Mouse (Mus musculus): Measurements from ENCODE around the gene Gdf2.

The Gdf2 gene

DNA sequence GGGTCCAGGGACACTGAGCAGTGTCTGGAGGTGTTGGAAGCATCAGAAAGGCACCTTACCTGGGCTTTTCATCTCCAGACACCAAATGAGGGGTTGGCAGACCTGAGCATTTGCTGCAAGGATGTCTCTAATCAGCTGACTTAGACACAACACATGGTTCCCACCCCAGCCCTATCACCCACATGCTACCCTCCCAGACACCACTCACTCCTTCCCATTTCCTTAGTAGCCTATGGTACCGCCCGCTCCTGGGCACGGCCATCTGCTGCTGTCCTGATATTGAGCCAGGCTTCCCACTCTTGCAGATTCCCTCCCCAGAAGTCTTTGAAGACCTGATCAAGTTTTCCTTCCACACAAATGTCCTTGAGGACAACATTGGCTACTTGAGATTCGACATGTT is 17.3 kb downstream of the Gdf2 start:
- no peak for DNase-seq (ENCODE audit: low spot score in 2 of 2)

- no peak for DNase-seq (ENCODE audit: low spot score in 2 of 2)
These were observed 18.0 kb downstream of the Gdf2 start for GRCm38 (mm10) chr14:33958841-33959240.

DNA sequence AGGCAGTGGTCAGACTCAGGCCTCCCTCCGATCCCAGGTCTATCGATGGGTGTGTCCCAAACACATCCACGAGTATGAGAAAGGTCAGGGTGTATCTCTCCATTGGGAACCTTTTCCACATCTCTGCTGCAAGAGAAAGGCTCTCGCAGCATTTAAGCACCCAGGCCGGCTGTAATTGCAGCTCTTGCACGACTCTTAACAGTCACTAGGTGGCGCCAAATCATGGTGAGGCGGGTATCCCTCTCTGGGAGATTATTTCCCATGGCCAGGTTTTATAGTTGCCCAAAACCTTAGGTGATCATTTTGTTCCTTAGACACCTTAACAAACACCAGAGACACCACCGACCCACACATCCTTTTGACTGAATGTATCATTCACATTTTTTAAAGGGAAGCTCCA is 18.5 kb downstream of the Gdf2 start:
- DNase-seq (ENCODE audit: low spot score in 2 of 2) = no peak

DNA sequence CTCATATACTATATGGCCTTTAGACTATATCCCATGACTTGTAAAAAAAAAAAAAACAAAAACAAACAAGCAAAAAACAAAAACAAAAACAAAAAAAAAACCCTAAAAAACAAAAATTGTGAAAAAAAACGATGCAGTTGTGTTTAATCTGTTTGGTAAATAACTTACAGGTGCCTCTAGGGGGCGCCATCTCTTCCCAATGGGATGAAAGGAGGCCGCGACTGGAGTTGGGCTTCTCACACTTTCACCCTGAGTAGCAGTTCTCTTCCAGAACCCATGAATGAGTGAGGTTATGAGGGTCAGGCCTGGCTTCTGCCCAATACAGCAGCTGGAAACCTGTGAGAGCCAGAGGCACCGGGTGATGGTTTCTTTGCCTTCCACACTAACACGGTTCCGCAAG is 24.8 kb downstream of the Gdf2 start:
- DNase-seq (ENCODE audit: low spot score in 2 of 2) = no peak

DNA sequence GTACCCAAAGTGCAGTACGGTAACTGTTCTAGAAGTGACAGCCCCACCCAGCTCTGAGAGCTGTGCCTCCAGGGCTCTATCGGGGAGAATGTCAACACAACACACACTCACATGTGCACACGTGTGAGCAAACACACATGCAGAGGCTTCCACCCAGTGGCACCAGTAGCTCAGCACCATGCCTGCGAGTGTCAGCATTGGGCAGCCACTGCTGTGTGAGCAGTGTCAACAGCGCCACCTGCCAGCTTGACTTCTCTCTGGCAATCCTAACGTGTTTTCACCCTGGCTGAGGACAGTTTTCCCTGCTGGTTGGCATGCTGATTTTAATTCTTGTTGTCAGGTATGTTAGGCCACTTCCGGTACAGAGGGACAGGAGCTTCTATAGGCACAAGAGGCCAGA is 31.8 kb downstream of the Gdf2 start:
- DNase-seq (ENCODE audit: low spot score in 2 of 2) = no peak

DNA sequence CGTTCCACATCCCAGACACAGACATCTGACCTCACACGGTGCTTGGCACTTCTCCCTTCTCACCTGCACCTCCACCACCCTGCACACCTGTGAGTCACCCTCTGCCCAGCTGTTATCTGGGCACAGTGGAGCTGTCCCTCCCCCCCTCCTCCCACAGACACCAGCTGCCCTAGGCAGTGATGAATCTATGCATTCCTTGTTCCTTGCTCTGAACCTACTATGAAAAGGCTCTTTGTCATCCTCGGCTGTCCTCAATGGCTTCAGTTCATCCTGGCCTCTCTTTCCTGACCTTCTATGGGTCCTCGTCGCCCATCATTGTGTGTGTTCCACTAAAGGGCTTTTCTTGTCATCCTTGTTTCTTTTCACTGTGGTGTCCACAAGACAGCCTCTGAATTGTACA is 33.9 kb downstream of the Gdf2 start:
- no peak for DNase-seq (ENCODE audit: low spot score in 2 of 2)

- no peak for DNase-seq (ENCODE audit: low spot score in 2 of 2)
These were observed 36.9 kb downstream of the Gdf2 start for GRCm38 (mm10) chr14:33977748-33978147.

GRCm38 (mm10) chr14:33978604-33979059 is 37.8 kb downstream of the Gdf2 start, which contains the start of gene Zfp488:
TSS of gene Zfp488 (minus strand) at chr14:33978764.
- DNase-seq (ENCODE audit: low spot score in 2 of 2) = no peak

DNA sequence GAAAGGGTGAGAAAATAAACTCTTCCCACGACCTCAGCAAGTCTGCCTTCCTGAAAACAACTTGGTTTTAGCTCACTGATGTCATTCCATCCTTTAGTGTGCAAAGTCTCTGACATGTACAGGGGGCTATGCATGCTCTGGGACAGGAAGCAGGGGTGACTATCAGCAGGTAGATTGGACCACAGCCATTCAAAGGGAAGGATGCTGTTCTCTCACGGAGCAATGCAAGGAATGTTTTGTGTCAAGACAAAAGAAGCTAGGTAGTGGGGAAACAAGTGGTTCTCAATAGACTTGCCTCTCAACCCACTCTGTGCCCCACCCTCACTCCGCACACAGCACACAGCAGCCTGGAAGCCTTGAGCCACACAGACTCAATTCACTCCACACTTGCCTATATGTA is 48.4 kb downstream of the Gdf2 start:
- no peak for DNase-seq (ENCODE audit: low spot score in 2 of 2)

GRCm38 (mm10) chr14:33991971-33992370 is 51.1 kb downstream of the Gdf2 start:
- DNase-seq (ENCODE audit: low spot score in 2 of 2) = peak in 1 of 2 experiments; percentile 50

GRCm38 (mm10) chr14:33993051-33993450 is 52.2 kb downstream of the Gdf2 start:
- no peak for DNase-seq (ENCODE audit: low spot score in 2 of 2)

DNA sequence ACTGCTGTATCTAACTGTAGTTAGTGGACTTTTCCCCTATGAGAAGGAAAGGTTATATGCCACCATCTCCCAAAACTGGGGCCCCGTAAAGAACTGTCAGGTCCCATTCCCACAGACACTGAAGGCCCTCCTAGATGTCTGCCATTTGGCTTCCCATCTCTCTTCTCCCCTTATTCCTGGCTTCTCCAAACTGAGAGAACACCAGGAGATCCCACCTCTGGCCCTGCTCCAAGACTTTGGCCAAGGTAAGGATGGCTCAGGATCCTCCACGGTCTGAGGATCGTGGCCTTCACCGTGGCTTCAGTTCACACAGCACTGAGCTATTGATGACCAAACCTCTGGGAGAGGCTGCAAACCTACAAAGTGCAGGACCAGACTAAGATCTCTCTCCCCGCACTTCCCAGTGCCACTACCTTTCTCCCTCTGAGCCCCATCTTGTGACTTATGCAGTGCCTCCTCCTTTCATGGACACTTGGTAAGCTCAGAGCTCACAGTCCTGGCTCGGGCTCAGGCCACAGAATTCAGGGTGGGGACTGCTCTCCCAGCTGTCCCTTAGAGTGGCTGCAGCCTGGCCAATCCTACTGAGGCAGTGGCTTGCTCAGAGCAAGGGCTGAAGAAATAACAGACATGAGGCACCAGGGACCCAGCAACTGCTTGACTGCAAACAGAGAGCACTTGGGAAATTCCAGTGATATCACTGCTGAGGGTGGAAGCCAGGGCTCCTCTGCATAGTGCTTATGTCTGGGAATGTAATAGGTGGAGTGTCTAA is 52.9 kb downstream of the Gdf2 start:
- DNase-seq (ENCODE audit: low spot score in 2 of 2) = no peak
